Mouse (Mus musculus): ENCODE measurements around the gene Pex5. TPM values are rescaled to one million over a fixed set of nuclear protein-coding genes. Genes with fewer than 3 reads are reported as not detected.

The Pex5 gene
- polyA plus RNA-seq, 1 experiment from 2014 or later: 26.5 TPM

- H3K4me3 ChIP-seq: no peak overlapping the region
- no peaks in the 10 kb centered on the region for H3K27me3 ChIP-seq (replicated peaks)
- no peak overlapping the region for H3K27ac ChIP-seq
- peaks cover 44% of the 10 kb centered on the region for H3K4me1 ChIP-seq
- WGBS (ENCODE audit: insufficient replicate concordance): 19% methylated on average over 10 of the region's 10 CpGs
- no peak overlapping the region for H3K9ac ChIP-seq
- H3K4me2 ChIP-seq: no peak overlapping the region
- no peak for ATAC-seq
- H3K36me3 ChIP-seq: no peaks in the 10 kb centered on the region
- no peaks in the 10 kb centered on the region for H3K9me3 ChIP-seq (replicated peaks)
These were observed 35.5 kb downstream of the Pex5 start for GRCm38 (mm10) chr6:124379331-124379730.

- ATAC-seq: no peak
- Histone ChIP-seq H3K4me3 (no peak overlapping the region), H3K4me1 (peaks cover 48% of the 10 kb centered on the region), H3K27ac (no peak overlapping the region), H3K9me3 (replicated peaks) (no peaks in the 10 kb centered on the region), H3K27me3 (replicated peaks) (no peaks in the 10 kb centered on the region), H3K9ac (no peak overlapping the region), H3K4me2 (no peak overlapping the region), H3K36me3 (no peaks in the 10 kb centered on the region)
- 59% methylated on average over 4 of the region's 4 CpGs for WGBS (ENCODE audit: insufficient replicate concordance)
These were observed 37.2 kb downstream of the Pex5 start for GRCm38 (mm10) chr6:124377494-124378255.

GRCm38 (mm10) chr6:124376311-124376710 lies 38.6 kb downstream of the Pex5 start:
- peak; percentile 61 for ATAC-seq
- Histone ChIP-seq H3K36me3 (no peaks in the 10 kb centered on the region), H3K4me1 (peaks cover 48% of the 10 kb centered on the region), H3K4me3 (no peak overlapping the region), H3K27ac (peak overlapping the region; percentile 79), H3K4me2 (peak overlapping the region; percentile 49), H3K27me3 (replicated peaks) (no peaks in the 10 kb centered on the region), H3K9ac (no peak overlapping the region), H3K9me3 (replicated peaks) (no peaks in the 10 kb centered on the region)
- 8% methylated on average over 5 of the region's 5 CpGs for WGBS (ENCODE audit: insufficient replicate concordance)

GRCm38 (mm10) chr6:124375435-124375884 lies 39.4 kb downstream of the Pex5 start:
- Histone ChIP-seq H3K4me1 (peaks cover 46% of the 10 kb centered on the region), H3K27me3 (replicated peaks) (no peaks in the 10 kb centered on the region), H3K36me3 (no peaks in the 10 kb centered on the region), H3K9me3 (replicated peaks) (no peaks in the 10 kb centered on the region), H3K27ac (peak overlapping the region; percentile 79), H3K9ac (0 out of 2 replicates have a peak overlapping the region, but pooled peaks have one; percentile 12), H3K4me2 (peak overlapping the region; percentile 49), H3K4me3 (peak overlapping the region; percentile 13; the same call in 1 of the 2 replicates)
- WGBS (ENCODE audit: insufficient replicate concordance): 16% methylated on average over 11 of the region's 11 CpGs
- peak; percentile 92 for ATAC-seq

- H3K4me2 ChIP-seq: no peak overlapping the region
- H3K36me3 ChIP-seq: no peaks in the 10 kb centered on the region
- no peaks in the 10 kb centered on the region for H3K9me3 ChIP-seq (replicated peaks)
- no peak overlapping the region for H3K9ac ChIP-seq
- peaks cover 43% of the 10 kb centered on the region for H3K4me1 ChIP-seq
- ATAC-seq: no peak
- peak overlapping the region; percentile 79; the same call in 1 of the 2 replicates for H3K27ac ChIP-seq
- no peak overlapping the region for H3K4me3 ChIP-seq
- no peaks in the 10 kb centered on the region for H3K27me3 ChIP-seq (replicated peaks)
- WGBS (ENCODE audit: insufficient replicate concordance): 44% methylated on average over 4 of the region's 4 CpGs
These were observed 40.2 kb downstream of the Pex5 start for GRCm38 (mm10) chr6:124374683-124375082.

GRCm38 (mm10) chr6:124373584-124374206 lies 41.2 kb downstream of the Pex5 start:
- whole genome bisulfite sequencing (ENCODE audit: insufficient replicate concordance): 61% methylated on average over 6 of the region's 6 CpGs
- Histone ChIP-seq H3K27ac (no peak overlapping the region), H3K27me3 (replicated peaks) (no peaks in the 10 kb centered on the region), H3K36me3 (no peaks in the 10 kb centered on the region), H3K4me3 (no peak overlapping the region), H3K4me2 (no peak overlapping the region), H3K9ac (no peak overlapping the region), H3K4me1 (peaks cover 43% of the 10 kb centered on the region), H3K9me3 (replicated peaks) (no peaks in the 10 kb centered on the region)
- no peak for ATAC-seq

GRCm38 (mm10) chr6:124364328-124364727 lies 50.5 kb downstream of the Pex5 start:
- no peaks in the 10 kb centered on the region for H3K27me3 ChIP-seq (replicated peaks)
- no peak overlapping the region for H3K27ac ChIP-seq
- no peak overlapping the region for H3K9ac ChIP-seq
- 50% methylated on average over 5 of the region's 5 CpGs for WGBS (ENCODE audit: insufficient replicate concordance)
- no peak overlapping the region for H3K4me3 ChIP-seq
- ATAC-seq: no peak
- no peaks in the 10 kb centered on the region for H3K36me3 ChIP-seq
- no peak overlapping the region for H3K4me2 ChIP-seq
- H3K4me1 ChIP-seq: no peaks in the 10 kb centered on the region
- H3K9me3 ChIP-seq (replicated peaks): no peaks in the 10 kb centered on the region

GRCm38 (mm10) chr6:124360549-124360948 lies 54.3 kb downstream of the Pex5 start:
- no peaks in the 10 kb centered on the region for H3K9me3 ChIP-seq (replicated peaks)
- H3K4me2 ChIP-seq: no peak overlapping the region
- no peaks in the 10 kb centered on the region for H3K4me1 ChIP-seq
- WGBS (ENCODE audit: insufficient replicate concordance): 59% methylated on average over 6 of the region's 6 CpGs
- H3K4me3 ChIP-seq: no peak overlapping the region
- no peak overlapping the region for H3K9ac ChIP-seq
- no peak overlapping the region for H3K27ac ChIP-seq
- ATAC-seq: no peak
- no peaks in the 10 kb centered on the region for H3K36me3 ChIP-seq
- H3K27me3 ChIP-seq (replicated peaks): no peaks in the 10 kb centered on the region

- no peaks in the 10 kb centered on the region for H3K9me3 ChIP-seq (replicated peaks)
- H3K36me3 ChIP-seq: no peaks in the 10 kb centered on the region
- 64% methylated on average over 6 of the region's 6 CpGs for WGBS (ENCODE audit: insufficient replicate concordance)
- no peak overlapping the region for H3K4me3 ChIP-seq
- no peak overlapping the region for H3K4me2 ChIP-seq
- H3K4me1 ChIP-seq: no peaks in the 10 kb centered on the region
- H3K27me3 ChIP-seq (replicated peaks): no peaks in the 10 kb centered on the region
- no peak overlapping the region for H3K27ac ChIP-seq
- no peak overlapping the region for H3K9ac ChIP-seq
- ATAC-seq: no peak
These were observed 55.9 kb downstream of the Pex5 start for GRCm38 (mm10) chr6:124358953-124359352.

- H3K4me1 ChIP-seq: no peaks in the 10 kb centered on the region
- H3K9ac ChIP-seq: no peak overlapping the region
- no peaks in the 10 kb centered on the region for H3K9me3 ChIP-seq (replicated peaks)
- H3K4me3 ChIP-seq: no peak overlapping the region
- WGBS (ENCODE audit: insufficient replicate concordance): 51% methylated on average over 2 of the region's 2 CpGs
- no peak overlapping the region for H3K4me2 ChIP-seq
- H3K27me3 ChIP-seq (replicated peaks): no peaks in the 10 kb centered on the region
- no peak overlapping the region for H3K27ac ChIP-seq
- ATAC-seq: no peak
- no peaks in the 10 kb centered on the region for H3K36me3 ChIP-seq
These were observed 61.6 kb downstream of the Pex5 start for GRCm38 (mm10) chr6:124353246-124353645.

All from liver, embryonic 12.5 days (tissue).